Mouse (Mus musculus): Measurements from ENCODE around the gene Ugt1a6b. TPM values are rescaled to one million over a fixed set of nuclear protein-coding genes. Genes with fewer than 3 reads are reported as not detected.
A peak's percentile ranks its signal among the peaks of the same experiment; 100 is the strongest.
"Not testable (repeated sequence)": the region's sequence is repeated elsewhere in the genome, so short reads cannot be mapped to it uniquely, and the experiment has no call there.

Gene Ugt1a6b
- polyA plus RNA-seq, 1 experiment from 2014 or later: 0.55 TPM

DNA sequence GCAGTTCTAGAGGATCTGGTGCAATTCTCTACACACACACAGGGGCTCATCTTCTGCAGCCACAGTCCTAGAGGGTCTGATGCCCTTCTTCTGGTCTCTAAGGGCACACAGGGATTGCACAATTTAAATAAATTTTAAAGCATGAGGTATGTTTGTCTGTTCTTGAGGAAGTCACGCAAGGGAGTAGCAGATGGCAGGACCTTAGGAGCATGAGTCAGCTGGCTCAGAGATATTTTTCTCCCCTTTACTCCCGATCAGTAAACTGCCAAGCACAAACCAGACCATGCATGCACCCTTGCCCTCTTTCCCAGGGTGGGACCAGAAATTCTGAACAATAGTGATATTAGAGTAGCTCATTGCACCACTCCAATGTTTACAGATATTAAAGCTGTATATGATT, 55.4 kb downstream of the Ugt1a6b start:
- Histone ChIP-seq H3K27ac (no peak overlapping the region), H3K4me1 (replicated peaks; ENCODE audit: insufficient read depth, low read length) (no peaks in the 10 kb centered on the region), H3K27me3 (ENCODE audit: insufficient read depth, low read length) (no peaks in the 10 kb centered on the region), H3K36me3 (ENCODE audit: insufficient read depth, low read length) (no peaks in the 10 kb centered on the region), H3K4me3 (replicated peaks; ENCODE audit: low read depth, low read length) (no peak overlapping the region), H3K9me3 (replicated peaks; ENCODE audit: low read length) (no peaks in the 10 kb centered on the region), H3K9ac (ENCODE audit: low read depth, low read length) (no peak overlapping the region), H3K4me2 (ENCODE audit: low read length) (no peak overlapping the region)
- 64% methylated on average over 2 of the region's 2 CpGs for WGBS
- no peak for DNase-seq (ENCODE audit: low spot score)
- no peak for TF ChIP-seq CTCF (IDR thresholded peaks at IDR 0.05; ENCODE audit: low read depth)
- no peak for ATAC-seq (replicated peaks; ENCODE audit: low FRiP score, low read depth)

DNA sequence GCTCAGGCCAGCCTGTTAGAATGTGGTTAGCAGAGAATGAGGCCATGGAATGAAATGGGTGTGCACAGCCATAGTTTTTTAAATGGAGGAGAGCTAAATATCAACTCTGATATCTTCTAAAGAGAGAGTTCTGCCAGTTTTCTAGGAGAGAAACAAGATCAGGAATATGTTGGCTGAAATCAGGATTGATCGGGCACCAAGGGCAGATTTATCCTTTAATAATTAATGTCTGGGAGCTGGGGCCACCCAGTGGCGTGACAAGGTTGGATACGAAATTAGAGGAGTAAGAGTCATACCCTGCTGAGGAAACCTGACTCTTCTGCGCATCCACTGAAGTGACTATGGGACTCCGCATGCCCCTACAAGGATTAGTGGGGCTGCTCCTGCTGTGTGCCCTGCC, 62.7 kb downstream of the Ugt1a6b start, which contains the start of gene Ugt1a5:
Ugt1a5 (plus strand) TSS at position 302 of the 400 bp plus-strand sequence.
- WGBS: 76% methylated on average over 5 of the region's 5 CpGs
- no peak within 1 kb of the TSS for H3K4me3 ChIP-seq (replicated peaks; ENCODE audit: low read depth, low read length)
- no peaks in the 10 kb centered on the region for H3K4me1 ChIP-seq (replicated peaks; ENCODE audit: insufficient read depth, low read length)
- no peak for DNase-seq (ENCODE audit: low spot score)
- no peak within 1 kb of the TSS for H3K4me2 ChIP-seq (ENCODE audit: low read length)
- ATAC-seq (replicated peaks; ENCODE audit: low FRiP score, low read depth): no peak
- no peak within 1 kb of the TSS for H3K27ac ChIP-seq
- H3K9ac ChIP-seq (ENCODE audit: low read depth, low read length): no peak within 1 kb of the TSS
- H3K27me3 ChIP-seq (ENCODE audit: insufficient read depth, low read length): no peaks in the 10 kb centered on the region
- TF ChIP-seq CTCF (IDR thresholded peaks at IDR 0.05; ENCODE audit: low read depth): no peak
- H3K36me3 ChIP-seq (ENCODE audit: insufficient read depth, low read length): no peaks in the 10 kb centered on the region
- no peaks in the 10 kb centered on the region for H3K9me3 ChIP-seq (replicated peaks; ENCODE audit: low read length)

DNA sequence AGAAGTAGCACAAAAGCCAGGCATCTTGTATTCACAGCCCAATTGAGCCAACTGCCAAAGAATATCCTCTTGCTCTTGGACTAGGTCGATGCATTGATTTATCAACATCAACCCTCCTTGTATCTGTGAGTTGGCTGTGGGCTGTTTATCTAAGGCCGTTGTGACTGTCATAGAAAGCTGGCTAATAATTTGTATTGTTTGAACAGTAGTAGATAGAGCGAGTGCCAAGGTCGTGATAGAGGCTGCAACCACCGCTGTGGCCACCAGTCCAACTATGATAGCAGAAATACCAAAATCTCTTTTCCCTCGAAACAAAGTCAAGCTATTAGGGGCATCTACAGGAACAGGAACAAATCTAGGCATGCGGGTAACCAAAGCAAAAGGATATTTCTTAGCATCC, 69.1 kb downstream of the Ugt1a6b start:
- not testable (repeated sequence) for H3K27me3 ChIP-seq (ENCODE audit: insufficient read depth, low read length); DNase-seq (ENCODE audit: low spot score); H3K9ac ChIP-seq (ENCODE audit: low read depth, low read length); H3K4me3 ChIP-seq (replicated peaks; ENCODE audit: low read depth, low read length); H3K9me3 ChIP-seq (replicated peaks; ENCODE audit: low read length); H3K27ac ChIP-seq; H3K36me3 ChIP-seq (ENCODE audit: insufficient read depth, low read length); H3K4me1 ChIP-seq (replicated peaks; ENCODE audit: insufficient read depth, low read length); H3K4me2 ChIP-seq (ENCODE audit: low read length); ATAC-seq (replicated peaks; ENCODE audit: low FRiP score, low read depth)
- 86% methylated on average over 5 of the region's 7 CpGs for WGBS

DNA sequence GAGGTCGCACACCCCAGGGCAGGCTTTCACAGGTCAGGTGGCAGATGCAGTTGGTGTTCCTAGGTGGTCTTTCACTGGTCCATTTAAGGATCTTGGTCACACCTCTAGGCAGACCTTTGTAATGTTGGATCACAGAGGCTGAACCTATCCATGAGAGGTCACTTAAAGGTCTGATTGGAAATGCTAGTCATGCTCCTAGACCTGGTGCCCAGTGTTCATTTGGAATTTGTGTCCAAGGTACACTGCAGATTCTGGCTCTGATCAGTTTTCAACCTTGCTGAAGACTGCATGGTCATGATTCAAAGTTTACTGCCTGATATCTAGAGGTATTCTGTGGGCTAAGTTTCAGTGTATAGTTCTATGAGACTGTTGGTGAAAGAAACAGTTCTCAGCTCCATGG, 76.6 kb downstream of the Ugt1a6b start:
- H3K36me3 ChIP-seq (ENCODE audit: insufficient read depth, low read length): no peaks in the 10 kb centered on the region
- no peak overlapping the region for H3K4me2 ChIP-seq (ENCODE audit: low read length)
- no peaks in the 10 kb centered on the region for H3K27me3 ChIP-seq (ENCODE audit: insufficient read depth, low read length)
- H3K27ac ChIP-seq: no peak overlapping the region
- TF ChIP-seq CTCF (IDR thresholded peaks at IDR 0.05; ENCODE audit: low read depth): no peak
- no peak overlapping the region for H3K9ac ChIP-seq (ENCODE audit: low read depth, low read length)
- no peak overlapping the region for H3K4me3 ChIP-seq (replicated peaks; ENCODE audit: low read depth, low read length)
- DNase-seq (ENCODE audit: low spot score) (no peak), ATAC-seq (replicated peaks; ENCODE audit: low FRiP score, low read depth) (no peak)
- no peaks in the 10 kb centered on the region for H3K9me3 ChIP-seq (replicated peaks; ENCODE audit: low read length)
- WGBS: 88% methylated on average over 1 of the region's 1 CpGs
- H3K4me1 ChIP-seq (replicated peaks; ENCODE audit: insufficient read depth, low read length): no peaks in the 10 kb centered on the region

DNA sequence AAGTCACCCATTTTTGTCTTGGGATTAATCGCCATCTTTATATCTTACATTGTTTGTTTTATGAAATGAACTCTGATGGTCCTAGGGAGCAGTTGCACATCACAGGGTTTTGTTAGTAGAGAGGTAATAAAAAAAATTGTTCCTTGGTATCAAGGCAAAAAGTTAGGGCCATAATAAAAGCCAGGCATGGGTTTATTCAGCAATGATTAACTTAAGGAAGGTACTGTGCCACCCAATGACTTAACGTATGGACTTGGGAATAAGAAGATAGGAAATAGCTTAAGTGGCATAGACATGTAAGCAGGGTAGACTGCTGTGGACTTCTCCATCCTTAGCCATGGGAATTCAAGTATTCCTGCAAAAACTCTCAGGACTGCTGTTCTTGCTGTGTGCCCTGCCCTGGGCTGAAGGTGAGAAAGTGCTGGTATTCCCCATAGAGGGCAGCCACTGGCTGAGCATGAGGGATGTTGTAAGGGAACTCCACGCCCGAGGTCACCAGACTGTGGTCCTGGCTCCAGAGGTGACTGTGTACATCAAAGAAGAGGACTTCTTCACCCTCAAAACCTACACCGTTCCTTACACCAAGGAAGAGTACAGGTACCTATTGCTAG, 83.4 kb downstream of the Ugt1a6b start:
- DNase-seq (ENCODE audit: low spot score) (no peak), ATAC-seq (replicated peaks; ENCODE audit: low FRiP score, low read depth) (no peak)
- Histone ChIP-seq H3K9ac (ENCODE audit: low read depth, low read length) (no peak overlapping the region), H3K4me1 (replicated peaks; ENCODE audit: insufficient read depth, low read length) (no peaks in the 10 kb centered on the region), H3K27me3 (ENCODE audit: insufficient read depth, low read length) (no peaks in the 10 kb centered on the region), H3K27ac (no peak overlapping the region), H3K36me3 (ENCODE audit: insufficient read depth, low read length) (no peaks in the 10 kb centered on the region), H3K4me3 (replicated peaks; ENCODE audit: low read depth, low read length) (no peak overlapping the region), H3K4me2 (ENCODE audit: low read length) (no peak overlapping the region), H3K9me3 (replicated peaks; ENCODE audit: low read length) (no peaks in the 10 kb centered on the region)
- WGBS: 83% methylated on average over 5 of the region's 5 CpGs
- no peak for TF ChIP-seq CTCF (IDR thresholded peaks at IDR 0.05; ENCODE audit: low read depth)

DNA sequence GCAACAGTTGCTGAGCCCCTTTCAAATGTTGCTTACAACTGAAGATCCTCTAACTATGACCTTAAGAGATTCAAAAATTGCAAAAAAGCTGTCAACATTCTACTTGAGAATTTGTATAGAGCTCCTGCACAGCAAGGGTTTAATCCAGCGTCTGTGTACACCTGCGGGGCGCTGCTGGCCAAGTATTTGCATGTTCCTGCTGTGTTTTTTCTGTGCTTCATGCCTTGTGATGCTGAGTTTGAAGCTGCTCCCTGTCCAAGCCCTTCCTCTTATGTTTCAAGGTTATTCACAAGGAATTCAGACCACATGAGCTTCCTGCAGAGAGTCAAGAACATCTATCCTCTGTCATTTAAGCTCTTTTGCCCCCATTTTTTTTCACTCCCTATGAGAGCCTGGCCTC, 89.1 kb downstream of the Ugt1a6b start:
- Histone ChIP-seq H3K4me2 (ENCODE audit: low read length) (no peak overlapping the region), H3K9ac (ENCODE audit: low read depth, low read length) (no peak overlapping the region), H3K36me3 (ENCODE audit: insufficient read depth, low read length) (no peaks in the 10 kb centered on the region), H3K9me3 (replicated peaks; ENCODE audit: low read length) (no peaks in the 10 kb centered on the region), H3K4me3 (replicated peaks; ENCODE audit: low read depth, low read length) (no peak overlapping the region), H3K4me1 (replicated peaks; ENCODE audit: insufficient read depth, low read length) (no peaks in the 10 kb centered on the region), H3K27ac (no peak overlapping the region), H3K27me3 (ENCODE audit: insufficient read depth, low read length) (no peaks in the 10 kb centered on the region)
- WGBS: 75% methylated on average over 3 of the region's 3 CpGs
- DNase-seq (ENCODE audit: low spot score) (no peak), ATAC-seq (replicated peaks; ENCODE audit: low FRiP score, low read depth) (no peak)
- no peak for TF ChIP-seq CTCF (IDR thresholded peaks at IDR 0.05; ENCODE audit: low read depth)

DNA sequence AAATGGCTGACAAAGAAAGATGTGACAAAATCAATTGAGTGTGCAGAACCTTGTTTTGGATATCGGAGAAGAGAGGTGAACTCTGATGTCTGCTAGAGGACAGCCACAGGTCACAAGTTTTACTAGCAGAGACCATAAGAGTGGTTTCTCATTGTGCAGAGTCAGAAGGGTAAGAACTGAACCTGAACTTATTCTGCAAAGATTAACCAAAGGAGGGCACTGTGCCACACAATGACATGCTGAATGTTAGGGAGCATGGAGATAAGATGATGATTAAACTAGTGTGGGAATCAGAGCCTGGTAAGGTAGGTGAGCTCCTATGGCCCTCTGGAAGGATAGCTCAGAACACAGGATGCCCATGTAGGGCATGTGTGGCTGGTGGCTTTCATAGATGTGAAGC, 92.6 kb downstream of the Ugt1a6b start:
- Histone ChIP-seq H3K36me3 (ENCODE audit: insufficient read depth, low read length) (no peaks in the 10 kb centered on the region), H3K27me3 (ENCODE audit: insufficient read depth, low read length) (no peaks in the 10 kb centered on the region), H3K9me3 (replicated peaks; ENCODE audit: low read length) (no peaks in the 10 kb centered on the region), H3K4me3 (replicated peaks; ENCODE audit: low read depth, low read length) (no peak overlapping the region), H3K27ac (no peak overlapping the region), H3K4me2 (ENCODE audit: low read length) (no peak overlapping the region), H3K9ac (ENCODE audit: low read depth, low read length) (no peak overlapping the region), H3K4me1 (replicated peaks; ENCODE audit: insufficient read depth, low read length) (no peaks in the 10 kb centered on the region)
- ATAC-seq (replicated peaks; ENCODE audit: low FRiP score, low read depth) (peak; percentile 85), DNase-seq (ENCODE audit: low spot score) (peak; percentile 13)
- 49% methylated on average over 1 of the region's 1 CpGs for WGBS
- peak; percentile 26; the same call in 1 of the 2 replicates for TF ChIP-seq CTCF (IDR thresholded peaks at IDR 0.05; ENCODE audit: low read depth)
